ENCODE assay signal across 8 mouse cellular contexts in the genomic region with DNA sequence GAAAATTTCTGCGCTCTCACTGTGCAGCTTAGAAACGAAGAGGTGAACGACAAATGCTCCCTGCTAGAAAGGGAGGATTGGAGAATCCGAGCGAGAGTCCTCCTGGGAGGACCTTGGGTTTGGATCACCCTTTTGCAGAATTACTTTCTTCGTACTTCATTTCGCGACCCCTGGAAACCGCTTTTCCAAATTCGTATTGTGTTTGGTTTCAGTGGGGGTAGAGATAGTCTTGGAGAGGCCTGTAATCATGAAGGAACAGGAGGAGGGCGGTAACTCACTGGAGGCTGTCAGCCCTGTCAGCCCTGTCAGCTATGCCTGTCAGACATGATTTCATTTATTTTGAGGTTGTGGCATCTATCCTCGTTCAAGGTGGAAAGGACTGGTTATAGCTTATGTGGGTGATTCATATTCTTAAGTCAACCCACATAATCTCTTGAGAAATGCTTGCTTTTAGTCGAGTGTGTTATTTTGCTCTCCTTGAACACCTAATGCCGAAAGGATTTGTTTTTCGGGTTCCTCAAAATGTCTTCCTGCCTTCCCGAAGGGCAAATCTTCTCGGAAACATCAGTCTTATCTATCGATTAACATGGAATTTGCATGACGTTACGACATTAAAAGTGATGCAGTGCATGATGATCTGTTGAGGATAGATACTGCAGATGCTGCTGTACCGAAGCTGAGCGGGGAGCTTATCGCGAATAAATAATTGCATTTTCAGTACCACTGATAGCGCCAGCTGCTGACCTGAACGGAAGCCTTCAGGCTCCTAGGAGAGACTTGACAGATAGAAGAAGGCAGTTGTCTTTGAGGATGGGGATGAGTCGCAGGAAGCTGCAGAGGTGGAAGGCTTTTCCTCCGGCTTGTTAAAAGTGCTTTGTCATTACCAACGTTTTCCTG. TPM values are rescaled to one million over a fixed set of nuclear protein-coding genes. Genes with fewer than 3 reads are reported as not detected.
A peak's percentile ranks its signal among the peaks of the same experiment; 100 is the strongest.
DNase-seq lines count a peak whose midpoint lies in the region; ATAC-seq and TF ChIP-seq lines count a peak whose summit lies in the region.

No protein-coding gene starts in this region.

- peak overlapping the region; percentile 61 for H3K4me2 ChIP-seq in embryonic facial prominence, embryonic 15.5 days (replicated peaks)
- peak overlapping the region; percentile 63 for H3K4me2 ChIP-seq in lung, embryonic 16.5 days (ENCODE audit: low read depth, low read length)

- no peak for ATAC-seq in embryonic facial prominence, embryonic 15.5 days (ENCODE audit: insufficient number of reproducible peaks, low FRiP score, low TSS enrichment, low read depth)
- ATAC-seq in lung, embryonic 16.5 days (ENCODE audit: low read depth): peak; percentile 10; the same call in 1 of the 2 replicates

- peak overlapping the region; percentile 75 for H3K4me3 ChIP-seq in embryonic facial prominence, embryonic 15.5 days (replicated peaks)
- H3K4me3 ChIP-seq in lung, embryonic 16.5 days (ENCODE audit: low read length): peak overlapping the region; percentile 82
- H3K4me3 ChIP-seq in spleen, adult 2 months (ENCODE audit: extremely low read depth, insufficient read depth, insufficient read length): peak overlapping the region; percentile 81

- no peak for TF ChIP-seq CTCF in spleen, adult 2 months (IDR thresholded peaks at IDR 0.05; ENCODE audit: extremely low read depth, insufficient read depth, insufficient read length, insufficient replicate concordance)

- peak overlapping the region; percentile 85 for H3K27ac ChIP-seq in embryonic facial prominence, embryonic 15.5 days (replicated peaks)
- H3K27ac ChIP-seq in lung, embryonic 16.5 days (ENCODE audit: low read length): peak overlapping the region; percentile 74
- H3K27ac ChIP-seq in spleen, adult 2 months (ENCODE audit: insufficient read depth, low read length): peak overlapping the region; percentile 79; the same call in 1 of the 2 replicates

- no peaks in the 10 kb centered on the region for H3K9me3 ChIP-seq in embryonic facial prominence, embryonic 15.5 days (replicated peaks)
- H3K9me3 ChIP-seq in lung, embryonic 16.5 days (ENCODE audit: control insufficient read depth, low read length): no peaks in the 10 kb centered on the region

- H3K27me3 ChIP-seq in embryonic facial prominence, embryonic 15.5 days: 0 out of 2 replicates have a peak, but pooled peaks cover 7% of the 10 kb centered on the region
- H3K27me3 ChIP-seq in lung, embryonic 16.5 days (ENCODE audit: control insufficient read depth, insufficient read depth, low read depth, low read length): no peaks in the 10 kb centered on the region
- H3K27me3 ChIP-seq in spleen, adult 2 months (ENCODE audit: control insufficient read depth, insufficient read depth, low read length): no peaks in the 10 kb centered on the region

- DNase-seq in layer of hippocampus, postnatal 25 days (ENCODE audit: extremely low spot score in 1 of 2, low spot score in 1 of 2): peak; percentile 23 to 32
- no peak for DNase-seq in layer of hippocampus, adult 18-20 months (ENCODE audit: low spot score in 2 of 2)
- peak; percentile 47 for DNase-seq in ZHBTc4 (ENCODE audit: low read depth, low spot score)
- DNase-seq in induced T-regulatory cell, adult 2 months (ENCODE audit: low read depth): peak; percentile 63
- DNase-seq in spleen, adult 2 months (ENCODE audit: low read depth in 1 of 2, low spot score in 2 of 2): peak in 1 of 2 experiments; percentile 17
- no peak for DNase-seq in layer of hippocampus, adult 9-10 months (ENCODE audit: low spot score)

- H3K4me1 ChIP-seq in embryonic facial prominence, embryonic 15.5 days: peaks cover 16% of the 10 kb centered on the region
- H3K4me1 ChIP-seq in lung, embryonic 16.5 days (replicated peaks; ENCODE audit: control insufficient read depth, insufficient read depth, low read length): peaks cover 17% of the 10 kb centered on the region
- H3K4me1 ChIP-seq in spleen, adult 2 months (ENCODE audit: control insufficient read depth, insufficient read depth, insufficient read length): peaks cover 2% of the 10 kb centered on the region

- H3K36me3 ChIP-seq in embryonic facial prominence, embryonic 15.5 days: 0 out of 2 replicates have a peak, but pooled peaks cover 10% of the 10 kb centered on the region
- H3K36me3 ChIP-seq in lung, embryonic 16.5 days (ENCODE audit: control insufficient read depth, insufficient read depth, low read length): peaks cover 8% of the 10 kb centered on the region; the same call in 1 of the 2 replicates
- peaks cover 2% of the 10 kb centered on the region for H3K36me3 ChIP-seq in spleen, adult 2 months (ENCODE audit: control insufficient read depth, insufficient read depth, low read length)

- no peak for TF ChIP-seq POLR2A in spleen, adult 2 months (IDR thresholded peaks at IDR 0.05; ENCODE audit: low read depth, low read length)

- H3K9ac ChIP-seq in embryonic facial prominence, embryonic 15.5 days: peak overlapping the region; percentile 60
- H3K9ac ChIP-seq in lung, embryonic 16.5 days (ENCODE audit: low read length): peak overlapping the region; percentile 86

- 7% methylated on average over 29 of the region's 29 CpGs for WGBS in embryonic facial prominence, embryonic 15.5 days
- 4% methylated on average over 29 of the region's 29 CpGs for WGBS in lung, embryonic 16.5 days
- 4% methylated on average over 29 of the region's 29 CpGs for WGBS in spleen, adult 2 months

RNA-seq across cellular contexts. Expression of a gene that starts 0.9 kb away (rescaled TPM):
- total RNA-seq in layer of hippocampus, postnatal 25 days (2021): 100 to 1,000 TPM; 446 to 454 TPM
- 100 to 1,000 TPM; 421 to 426 TPM for total RNA-seq in layer of hippocampus, adult 18-20 months (2021)
- 36.8 and 40.3 TPM in 2 replicates for polyA plus RNA-seq in embryonic facial prominence, embryonic 15.5 days (2015; fragmentation: Nextera tagmentation; extraction: Ambion mirVana)
- 36.7 and 36.9 TPM in 2 replicates for polyA plus RNA-seq in lung, embryonic 16.5 days (2015; fragmentation: Nextera tagmentation; extraction: Ambion mirVana)
- polyA plus RNA-seq in spleen, adult 2 months (2012; rRNA removed): 41.8 and 46.2 TPM in 2 replicates

RNA-seq across cellular contexts. Expression of a gene that starts 39.4 kb away (rescaled TPM):
- total RNA-seq in layer of hippocampus, postnatal 25 days (2021): 10 to 100 TPM; 14.2 to 15.8 TPM
- total RNA-seq in layer of hippocampus, adult 18-20 months (2021): 10 to 100 TPM; 15.8 to 16.0 TPM
- 330 and 343 TPM in 2 replicates for polyA plus RNA-seq in embryonic facial prominence, embryonic 15.5 days (2015; fragmentation: Nextera tagmentation; extraction: Ambion mirVana)
- polyA plus RNA-seq in lung, embryonic 16.5 days (2015; fragmentation: Nextera tagmentation; extraction: Ambion mirVana): 461 and 464 TPM in 2 replicates
- 27.0 and 29.1 TPM in 2 replicates for polyA plus RNA-seq in spleen, adult 2 months (2012; rRNA removed)

RNA-seq across cellular contexts. Expression of a gene that starts 59.7 kb away (rescaled TPM):
- 10 to 100 TPM in 1 of 2 experiments, 1 to 10 TPM in 1; 9.2 to 10.8 TPM for total RNA-seq in layer of hippocampus, postnatal 25 days (2021)
- total RNA-seq in layer of hippocampus, adult 18-20 months (2021): 1 to 10 TPM; 6.9 to 8.6 TPM
- 15.1 and 16.6 TPM in 2 replicates for polyA plus RNA-seq in embryonic facial prominence, embryonic 15.5 days (2015; fragmentation: Nextera tagmentation; extraction: Ambion mirVana)
- polyA plus RNA-seq in lung, embryonic 16.5 days (2015; fragmentation: Nextera tagmentation; extraction: Ambion mirVana): 20.6 and 23.1 TPM in 2 replicates
- 28.6 and 34.8 TPM in 2 replicates for polyA plus RNA-seq in spleen, adult 2 months (2012; rRNA removed)

Comparison
In these comparisons a context has a peak if more than half of its experiments do, and no peak if none do; other contexts are left out.
1. DNase-seq: peak in layer of hippocampus, postnatal 25 days (2 of 2), ZHBTc4 (single experiment) and induced T-regulatory cell, adult 2 months (single experiment); none in layer of hippocampus, adult 18-20 months (0 of 2) and layer of hippocampus, adult 9-10 months (single experiment).
2. RNA of a gene that starts 39.4 kb away (polyA plus RNA-seq): 461 to 464 TPM in lung, embryonic 16.5 days and 330 to 343 TPM in embryonic facial prominence, embryonic 15.5 days; 27.0 to 29.1 TPM in spleen, adult 2 months; every median in the first group is over 10 times any median in the second.
3. Peak in every context shown above with its lines, with median percentiles within 50 percentile points of each other: H3K27ac ChIP-seq and H3K4me3 ChIP-seq.